Mouse (Mus musculus) C2C12 (cell line): ENCODE data around the gene Gm48552. TPM values are rescaled to one million over a fixed set of nuclear protein-coding genes. Genes with fewer than 3 reads are reported as not detected.

Source experiments
- H3K27me3 ChIP-seq: one replicate; pipeline ENCODE4 v1.6.1; 2011; ENCODE audit not compliant: control insufficient read depth, insufficient read depth, insufficient read length
- H3K36me3 ChIP-seq: one replicate; pipeline ENCODE4 v1.6.1; 2011; ENCODE audit not compliant: control insufficient read depth, insufficient read depth
- H3K4me3 ChIP-seq: one replicate; pipeline ENCODE4 v1.5.1; 2011; ENCODE audit warnings: mild to moderate bottlenecking, control low read depth; ENCODE audit not compliant: poor library complexity, insufficient read depth, severe bottlenecking
- H3K79me2 ChIP-seq: one replicate; pipeline ENCODE4 v1.6.1; 2011; ENCODE audit not compliant: control insufficient read depth, insufficient read depth
- H3K79me3 ChIP-seq: one replicate; pipeline ENCODE4 v1.6.1; 2011; ENCODE audit warnings: low read depth, control low read depth
- H3ac ChIP-seq: one replicate; pipeline ENCODE3; 2011; ENCODE audit warnings: low read depth; ENCODE audit not compliant: control insufficient read depth, insufficient read length
- CEBPB ChIP-seq: IDR thresholded peaks from one replicate; pipeline ENCODE4 v1.6.1; 2011; ENCODE audit warnings: low read depth, mild to moderate bottlenecking, control low read depth, moderate library complexity
- CTCF ChIP-seq: IDR thresholded peaks from one replicate; pipeline ENCODE4 v1.5.1; 2011; ENCODE audit not compliant: control insufficient read depth, insufficient read depth, insufficient read length
- FOSL1 ChIP-seq: IDR thresholded peaks from one replicate; pipeline ENCODE4 v1.8.0; 2011; ENCODE audit warnings: mild to moderate bottlenecking, low read length; ENCODE audit not compliant: poor library complexity, insufficient read depth, severe bottlenecking
- MAX ChIP-seq: IDR thresholded peaks from one replicate; pipeline ENCODE4 v1.6.1; 2011; ENCODE audit warnings: mild to moderate bottlenecking, control low read depth
- MYOD1 ChIP-seq: IDR thresholded peaks from one replicate; pipeline ENCODE4 v1.6.1; 2011; ENCODE audit warnings: low read depth; ENCODE audit not compliant: control insufficient read depth, insufficient read length
- MYOG ChIP-seq: IDR thresholded peaks from one replicate; pipeline ENCODE4 v1.6.1; 2011; ENCODE audit not compliant: control insufficient read depth, insufficient read length; ENCODE audit errors: extremely low read depth
- USF1 ChIP-seq: IDR thresholded peaks from one replicate; pipeline ENCODE4 v1.6.1; 2011; ENCODE audit warnings: low read depth, mild to moderate bottlenecking, control low read depth, moderate library complexity
- polyA plus RNA-seq: library from polyadenylated mRNA; unstranded; fragments of >200 nt; fragmentation: generic; extraction: Trizol; gene quantifications from one replicate; pipeline ENCODE4 v1.2.1, GENCODE M21; 2012; ENCODE audit warnings: missing spikeins

Gene Gm48552
- polyA plus RNA-seq, 1 experiment = 0.20 TPM

DNA sequence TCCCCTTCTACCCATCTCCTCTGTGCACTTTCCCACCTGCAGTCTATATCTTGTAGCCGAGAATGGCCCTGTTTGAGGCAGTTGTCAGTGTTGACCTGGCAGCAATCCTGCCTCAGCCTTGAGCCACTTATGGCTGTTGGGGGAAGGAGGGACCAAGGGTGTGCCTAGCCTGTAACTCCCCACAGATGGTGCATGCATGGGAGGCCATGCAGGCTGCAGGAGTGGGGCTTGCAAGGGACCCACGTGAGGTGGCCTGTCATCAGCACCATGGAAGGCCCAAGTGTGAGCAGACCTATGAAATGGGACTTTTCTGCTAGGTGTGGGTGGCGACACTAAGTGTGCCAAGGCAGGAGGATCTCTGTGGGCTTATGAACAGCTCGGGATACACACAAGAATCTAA lies 23.7 kb upstream of the Gm48552 start:
- H3ac ChIP-seq = no peak overlapping the region
- H3K36me3 ChIP-seq = peaks cover 46% of the 10 kb centered on the region
- no peaks in the 10 kb centered on the region for H3K79me3 ChIP-seq
- no peak for TF ChIP-seq FOSL1
- no peak for TF ChIP-seq CTCF
- no peak for TF ChIP-seq MYOG
- TF ChIP-seq MYOD1 = no peak
- TF ChIP-seq CEBPB = no peak
- TF ChIP-seq USF1 = no peak
- TF ChIP-seq MAX = no peak
- H3K4me3 ChIP-seq = no peak overlapping the region
- H3K27me3 ChIP-seq = no peaks in the 10 kb centered on the region
- no peaks in the 10 kb centered on the region for H3K79me2 ChIP-seq

DNA sequence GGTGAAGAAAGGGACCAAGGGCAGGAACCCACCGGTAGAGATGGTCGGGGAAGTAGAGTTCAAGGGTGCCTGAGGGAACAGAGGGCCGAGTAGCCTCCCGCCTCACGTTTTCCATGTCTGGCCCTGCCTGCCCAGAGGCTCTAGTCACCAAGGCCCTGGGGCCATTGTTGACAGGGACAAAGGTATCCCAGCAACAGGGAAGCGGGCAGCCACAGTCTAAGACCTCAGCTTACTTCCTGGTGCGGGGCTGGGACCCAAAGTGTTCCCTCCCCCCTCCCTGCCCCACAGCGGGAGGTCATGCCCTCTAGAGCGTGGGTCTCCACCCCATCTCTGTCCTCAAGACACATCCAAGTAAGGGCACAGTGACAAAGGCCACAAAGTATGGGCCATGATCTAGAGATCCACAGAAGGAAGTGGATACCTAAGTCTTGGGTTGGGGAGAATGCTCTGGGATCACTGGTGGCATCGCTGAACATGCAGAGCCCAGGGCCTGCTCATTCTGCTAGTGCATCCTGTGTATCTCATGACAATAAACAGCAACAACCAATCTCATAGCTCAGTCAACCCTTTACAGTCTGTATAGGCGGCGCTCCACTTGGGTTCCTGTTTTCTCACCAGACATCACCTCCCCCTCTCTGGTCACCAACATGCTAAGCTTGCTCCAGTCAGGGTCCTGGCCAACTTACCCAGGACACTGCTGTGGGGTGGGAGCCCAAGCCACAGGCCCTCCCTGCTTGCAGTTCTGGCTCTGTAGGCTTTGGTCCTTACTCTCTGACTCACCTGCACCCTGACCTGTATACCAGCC lies 22.9 kb upstream of the Gm48552 start, which contains the start of gene 4930404N11Rik:
Gene 4930404N11Rik (minus strand): TSS at position 145 of the 805 bp plus-strand sequence.
- H3K79me3 ChIP-seq = no peaks in the 10 kb centered on the region
- no peaks in the 10 kb centered on the region for H3K27me3 ChIP-seq
- H3ac ChIP-seq = no peak within 1 kb of the TSS
- H3K79me2 ChIP-seq = no peaks in the 10 kb centered on the region
- no peak for TF ChIP-seq FOSL1
- no peak for TF ChIP-seq MYOD1
- no peak for TF ChIP-seq CTCF
- no peak for TF ChIP-seq MAX
- TF ChIP-seq USF1 = no peak
- no peak for TF ChIP-seq CEBPB
- H3K36me3 ChIP-seq = peaks cover 50% of the 10 kb centered on the region
- H3K4me3 ChIP-seq = no peak within 1 kb of the TSS

DNA sequence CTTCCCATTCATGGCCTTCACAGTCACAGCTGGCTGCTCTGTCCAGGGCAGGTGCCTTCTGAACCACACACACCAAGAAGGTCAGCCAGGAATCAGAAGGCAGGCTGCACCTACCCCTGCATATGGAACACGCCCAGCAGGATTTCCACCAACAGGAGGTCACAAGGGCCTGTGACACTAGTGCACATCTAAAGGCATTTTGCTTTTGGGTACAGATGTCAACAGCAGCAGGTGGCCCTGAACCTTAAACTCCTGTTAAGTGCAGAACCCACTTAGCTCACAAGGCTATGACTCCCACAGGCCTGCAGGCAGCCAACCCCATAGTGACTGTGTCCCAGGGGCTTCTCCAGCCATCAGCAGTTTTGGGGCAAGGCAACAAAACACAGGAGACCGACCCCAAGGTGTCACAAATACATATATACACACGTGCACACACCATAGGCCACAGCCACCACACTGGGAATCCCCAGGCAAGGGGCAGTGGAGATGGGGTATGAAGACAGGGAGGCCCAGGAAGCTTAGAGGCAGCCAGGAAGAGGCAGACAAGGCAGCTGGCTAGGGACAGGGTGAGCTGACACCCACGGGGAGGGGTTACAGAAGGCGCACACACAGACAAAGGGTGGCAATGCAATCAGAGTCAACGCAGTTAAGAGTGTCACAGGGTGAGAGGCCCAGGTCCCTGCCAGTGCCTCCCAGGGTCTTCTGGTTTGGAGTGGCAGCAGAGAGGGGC lies 22.2 kb upstream of the Gm48552 start:
- peaks cover 5% of the 10 kb centered on the region for H3K79me2 ChIP-seq
- peaks cover 50% of the 10 kb centered on the region for H3K36me3 ChIP-seq
- no peak overlapping the region for H3ac ChIP-seq
- no peaks in the 10 kb centered on the region for H3K79me3 ChIP-seq
- no peaks in the 10 kb centered on the region for H3K27me3 ChIP-seq
- no peak overlapping the region for H3K4me3 ChIP-seq
- TF ChIP-seq MYOG = no peak
- no peak for TF ChIP-seq FOSL1
- TF ChIP-seq MAX = no peak
- no peak for TF ChIP-seq CTCF

DNA sequence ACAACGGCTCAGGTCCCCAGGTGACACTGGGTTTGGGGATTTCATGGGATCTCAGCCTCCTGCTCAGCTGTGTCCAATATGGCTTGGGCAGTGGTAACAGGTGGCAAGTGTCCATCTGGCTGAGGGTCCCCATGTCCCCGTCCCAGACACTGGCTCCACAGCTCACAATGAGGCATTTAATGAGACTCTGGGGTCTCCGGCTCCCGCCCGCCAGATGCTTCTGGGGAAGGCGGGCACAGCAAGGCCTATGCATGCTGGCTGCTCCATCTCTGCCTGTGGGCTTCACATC lies 21.7 kb upstream of the Gm48552 start:
- Histone ChIP-seq H3K36me3 (peaks cover 52% of the 10 kb centered on the region), H3K27me3 (no peaks in the 10 kb centered on the region), H3K4me3 (no peak overlapping the region), H3K79me2 (peaks cover 10% of the 10 kb centered on the region), H3ac (no peak overlapping the region), H3K79me3 (peaks cover 2% of the 10 kb centered on the region)
- TF ChIP-seq MYOD1 = no peak
- no peak for TF ChIP-seq FOSL1
- TF ChIP-seq MAX = no peak
- no peak for TF ChIP-seq USF1
- no peak for TF ChIP-seq CTCF
- no peak for TF ChIP-seq MYOG
- TF ChIP-seq CEBPB = no peak

DNA sequence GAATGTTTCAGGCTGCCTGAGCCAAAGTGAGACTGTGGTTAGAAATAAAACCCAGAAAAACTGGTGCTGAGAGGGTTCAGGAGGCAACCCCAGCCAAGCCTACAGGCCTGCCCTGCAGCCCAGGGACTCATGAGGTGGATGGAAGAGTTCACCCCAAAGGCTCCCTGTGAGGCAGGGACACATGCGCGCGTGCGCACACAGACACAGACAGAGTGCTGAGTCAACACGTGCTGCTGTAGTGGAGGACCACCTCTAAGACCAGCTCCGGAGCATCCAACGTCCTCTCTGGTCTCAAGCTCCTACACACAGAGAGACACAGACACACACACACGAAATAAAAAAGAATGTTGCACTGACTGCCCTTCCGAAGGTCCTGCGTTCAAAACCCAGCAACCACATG lies 13.5 kb upstream of the Gm48552 start:
- H3K79me2 ChIP-seq = peaks cover 72% of the 10 kb centered on the region
- peaks cover 55% of the 10 kb centered on the region for H3K79me3 ChIP-seq
- peaks cover 48% of the 10 kb centered on the region for H3K36me3 ChIP-seq
- H3K27me3 ChIP-seq = no peaks in the 10 kb centered on the region
- no peak overlapping the region for H3K4me3 ChIP-seq
- H3ac ChIP-seq = no peak overlapping the region
- TF ChIP-seq CEBPB (no peak), FOSL1 (no peak), MYOG (no peak), CTCF (no peak), MYOD1 (no peak), MAX (no peak), USF1 (no peak)
